Mouse (Mus musculus) heart, postnatal 0 days (tissue): ENCODE results near the gene Gdpd3.

ENCODE experiments used
- CTCF ChIP-seq: IDR thresholded peaks from 2 replicates; pipeline ENCODE4 v1.5.1; 2016; ENCODE audit warnings: antibody characterized with exemption, control low read depth, low read depth
- EP300 ChIP-seq: IDR thresholded peaks from 2 replicates; pipeline ENCODE4 v1.6.1; 2016; ENCODE audit warnings: antibody characterized with exemption, low read depth

GRCm38 (mm10) chr7:126778147-126778546 lies 12.0 kb downstream of the Gdpd3 start:
- TF ChIP-seq CTCF (no peak), EP300 (no peak)
